Comparison of ENCODE assay signal across 28 mouse cellular contexts in genomic region chr13:23595185-23595584, GRCm38 (mm10). TPM values are rescaled to one million over a fixed set of nuclear protein-coding genes. Genes with fewer than 3 reads are reported as not detected.
DNase-seq lines count a peak whose midpoint lies in the region; ATAC-seq and TF ChIP-seq lines count a peak whose summit lies in the region.
"Had no signal": no experiment of that assay in that cellular context is flagged by ENCODE, and none has a peak within 500 bp of the region (broad histone marks: within the 10 kb centered on the region; RNA-seq: fewer than 3 reads in every experiment).

No protein-coding gene starts in this region.

- no peaks in the 10 kb centered on the region for H3K9me3 ChIP-seq in stomach, embryonic 15.5 days
- no peaks in the 10 kb centered on the region for H3K9me3 ChIP-seq in stomach, postnatal 0 days (ENCODE audit: control insufficient read depth, low read length)
- no peaks in the 10 kb centered on the region for H3K9me3 ChIP-seq in intestine, postnatal 0 days (ENCODE audit: control insufficient read depth)
- H3K9me3 ChIP-seq in liver, embryonic 14.5 days (ENCODE audit: control insufficient read depth, low read length): no peaks in the 10 kb centered on the region
- no peaks in the 10 kb centered on the region for H3K9me3 ChIP-seq in kidney, embryonic 16.5 days (ENCODE audit: low read length)
- H3K9me3 ChIP-seq: embryonic facial prominence, embryonic 12.5 days; forebrain, embryonic 12.5 days had no signal

- ATAC-seq in stomach, embryonic 15.5 days (ENCODE audit: insufficient read depth, low FRiP score, low read depth): no peak
- no peak for ATAC-seq in stomach, postnatal 0 days (ENCODE audit: low FRiP score, low TSS enrichment)
- ATAC-seq in intestine, postnatal 0 days: no peak
- ATAC-seq in liver, embryonic 14.5 days (ENCODE audit: insufficient read depth): peak; percentile 27; the same call in 1 of the 2 replicates
- ATAC-seq in kidney, embryonic 16.5 days (ENCODE audit: low FRiP score, low TSS enrichment): no peak
- ATAC-seq: forebrain, postnatal 0 days; midbrain, embryonic 16.5 days had no signal

- WGBS in stomach, embryonic 15.5 days: 77% methylated on average over 2 of the region's 2 CpGs
- 74% methylated on average over 2 of the region's 2 CpGs for WGBS in stomach, postnatal 0 days
- 43% methylated on average over 2 of the region's 2 CpGs for WGBS in intestine, postnatal 0 days
- WGBS in liver, embryonic 14.5 days (ENCODE audit: insufficient replicate concordance): 14% methylated on average over 2 of the region's 2 CpGs
- 91% methylated on average over 2 of the region's 2 CpGs for WGBS in kidney, embryonic 16.5 days

- no peaks in the 10 kb centered on the region for H3K4me1 ChIP-seq in stomach, embryonic 15.5 days
- no peaks in the 10 kb centered on the region for H3K4me1 ChIP-seq in stomach, postnatal 0 days (replicated peaks; ENCODE audit: control insufficient read depth, insufficient read depth)
- H3K4me1 ChIP-seq in intestine, postnatal 0 days (replicated peaks; ENCODE audit: control insufficient read depth, insufficient read depth, low read length): 0 out of 2 replicates have a peak, but pooled peaks cover 10% of the 10 kb centered on the region
- H3K4me1 ChIP-seq in liver, embryonic 14.5 days (replicated peaks; ENCODE audit: control insufficient read depth in 2 of 2, insufficient read depth in 2 of 2, low read length in 1 of 2): peaks cover 44 to 48% of the 10 kb centered on the region in 2 experiments
- peaks cover 14% of the 10 kb centered on the region for H3K4me1 ChIP-seq in kidney, embryonic 16.5 days (ENCODE audit: insufficient read depth, low read length)
- H3K4me1 ChIP-seq: forebrain, embryonic 12.5 days had no signal

- H3K4me2 ChIP-seq in stomach, embryonic 15.5 days: no peak overlapping the region
- H3K4me2 ChIP-seq in stomach, postnatal 0 days (replicated peaks; ENCODE audit: low read depth): no peak overlapping the region
- H3K4me2 ChIP-seq in intestine, postnatal 0 days (replicated peaks; ENCODE audit: low read depth): no peak overlapping the region
- peak overlapping the region; percentile 63 for H3K4me2 ChIP-seq in liver, embryonic 14.5 days (ENCODE audit: low read depth)
- no peak overlapping the region for H3K4me2 ChIP-seq in kidney, embryonic 16.5 days (replicated peaks; ENCODE audit: low read depth, low read length)
- H3K4me2 ChIP-seq: embryonic facial prominence, embryonic 12.5 days; forebrain, embryonic 12.5 days; heart, embryonic 11.5 days; hindbrain, embryonic 14.5 days; lung, embryonic 14.5 days; midbrain, embryonic 11.5 days had no signal

- H3K27me3 ChIP-seq in stomach, embryonic 15.5 days (replicated peaks): no peaks in the 10 kb centered on the region
- no peaks in the 10 kb centered on the region for H3K27me3 ChIP-seq in stomach, postnatal 0 days (ENCODE audit: control insufficient read depth, insufficient read depth, low read length)
- H3K27me3 ChIP-seq in intestine, postnatal 0 days (replicated peaks; ENCODE audit: control insufficient read depth, insufficient read depth, low read length): no peaks in the 10 kb centered on the region
- H3K27me3 ChIP-seq in liver, embryonic 14.5 days (ENCODE audit: control insufficient read depth, insufficient read depth, low read length): no peaks in the 10 kb centered on the region
- no peaks in the 10 kb centered on the region for H3K27me3 ChIP-seq in kidney, embryonic 16.5 days (ENCODE audit: insufficient read depth, low read length)
- H3K27me3 ChIP-seq: embryonic facial prominence, embryonic 12.5 days; forebrain, embryonic 12.5 days had no signal

- H3K36me3 ChIP-seq in stomach, embryonic 15.5 days: no peaks in the 10 kb centered on the region
- no peaks in the 10 kb centered on the region for H3K36me3 ChIP-seq in stomach, postnatal 0 days (ENCODE audit: control insufficient read depth, insufficient read depth, low read length)
- H3K36me3 ChIP-seq in intestine, postnatal 0 days (ENCODE audit: control insufficient read depth, insufficient read depth): no peaks in the 10 kb centered on the region
- no peaks in the 10 kb centered on the region for H3K36me3 ChIP-seq in liver, embryonic 14.5 days (replicated peaks; ENCODE audit: control insufficient read depth, insufficient read depth, low read depth)
- H3K36me3 ChIP-seq in kidney, embryonic 16.5 days (ENCODE audit: insufficient read depth, low read length): no peaks in the 10 kb centered on the region
- H3K36me3 ChIP-seq: embryonic facial prominence, embryonic 12.5 days; forebrain, embryonic 12.5 days had no signal

- no peak for TF ChIP-seq CTCF in stomach, postnatal 0 days (IDR thresholded peaks at IDR 0.05; ENCODE audit: low read depth)
- TF ChIP-seq CTCF in intestine, postnatal 0 days (IDR thresholded peaks at IDR 0.05; ENCODE audit: low read depth): no peak
- no peak for TF ChIP-seq CTCF in liver, embryonic 14.5 days (IDR thresholded peaks at IDR 0.05; ENCODE audit: low read depth)

- TF ChIP-seq EP300 in stomach, postnatal 0 days (optimal IDR thresholded peaks at IDR 0.05): no peak
- no peak for TF ChIP-seq EP300 in liver, embryonic 14.5 days (IDR thresholded peaks at IDR 0.05; ENCODE audit: low read depth)

- no peak for DNase-seq in stomach, postnatal 0 days (ENCODE audit: low spot score)
- no peak for DNase-seq in liver, embryonic 14.5 days (ENCODE audit: low read depth in 3 of 3, low spot score in 3 of 3)
- no peak for DNase-seq in right cerebral cortex, adult 2 months (ENCODE audit: low spot score in 2 of 2)
- no peak for DNase-seq in spleen, postnatal 10 days (ENCODE audit: low spot score in 2 of 2)
- no peak for DNase-seq in MN1 (ENCODE audit: low spot score)
- DNase-seq: adrenal gland, postnatal 14 days; cerebellum, adult 11-12 months; cerebellum, adult 9-11 months; embryo, embryonic 11 days; forebrain, postnatal 0 days; gastrocnemius, postnatal 14 days; heart, adult 18-20 months; heart, postnatal 4 days; kidney, adult 2 months; kidney, postnatal 10 days; layer of hippocampus, postnatal 36 days; left cerebral cortex, postnatal 4 days; lung, embryonic 14.5 days; thymus, postnatal 25 days had no signal

- 0 out of 2 replicates have a peak overlapping the region, but pooled peaks have one; percentile 4 for H3K27ac ChIP-seq in stomach, embryonic 15.5 days
- no peak overlapping the region for H3K27ac ChIP-seq in stomach, postnatal 0 days (replicated peaks)
- H3K27ac ChIP-seq in intestine, postnatal 0 days (ENCODE audit: low read depth, low read length): peak overlapping the region; percentile 62; the same call in 1 of the 2 replicates
- peak overlapping the region; percentile 97 for H3K27ac ChIP-seq in liver, embryonic 14.5 days
- no peak overlapping the region for H3K27ac ChIP-seq in kidney, embryonic 16.5 days (ENCODE audit: low read length)
- H3K27ac ChIP-seq: embryonic facial prominence, embryonic 12.5 days; forebrain, embryonic 12.5 days; hindbrain, embryonic 14.5 days had no signal

- no peak overlapping the region for H3K4me3 ChIP-seq in stomach, embryonic 15.5 days (replicated peaks)
- H3K4me3 ChIP-seq in stomach, postnatal 0 days (ENCODE audit: low read depth, low read length): no peak overlapping the region
- no peak overlapping the region for H3K4me3 ChIP-seq in intestine, postnatal 0 days (ENCODE audit: low read depth, low read length)
- no peak overlapping the region; a peak in 1 of 4 replicates for H3K4me3 ChIP-seq in liver, embryonic 14.5 days (ENCODE audit: insufficient read depth in 1 of 2, low read depth in 2 of 2, low read length in 2 of 2)
- H3K4me3 ChIP-seq in kidney, embryonic 16.5 days (ENCODE audit: low read length): no peak overlapping the region
- H3K4me3 ChIP-seq: embryonic facial prominence, embryonic 12.5 days; forebrain, embryonic 12.5 days had no signal

- H3K9ac ChIP-seq in stomach, embryonic 15.5 days: no peak overlapping the region
- no peak overlapping the region for H3K9ac ChIP-seq in stomach, postnatal 0 days (ENCODE audit: low read length)
- 0 out of 2 replicates have a peak overlapping the region, but pooled peaks have one; percentile 7 for H3K9ac ChIP-seq in intestine, postnatal 0 days (ENCODE audit: low read depth, low read length)
- H3K9ac ChIP-seq in liver, embryonic 14.5 days (replicated peaks): peak overlapping the region; percentile 76
- no peak overlapping the region for H3K9ac ChIP-seq in kidney, embryonic 16.5 days (replicated peaks; ENCODE audit: low read length)
- H3K9ac ChIP-seq: embryonic facial prominence, embryonic 12.5 days; forebrain, embryonic 12.5 days; forebrain, postnatal 0 days; hindbrain, embryonic 14.5 days; lung, embryonic 14.5 days had no signal

RNA-seq across cellular contexts. Expression of gene Hist1h4d, which starts 13.8 kb away (rescaled TPM):
- 117 and 130 TPM in 2 replicates for polyA plus RNA-seq in stomach, embryonic 15.5 days (2015; fragmentation: Nextera tagmentation; extraction: Ambion mirVana)
- 32.0 and 48.7 TPM in 2 replicates for polyA plus RNA-seq in stomach, postnatal 0 days (2015; fragmentation: Nextera tagmentation; extraction: Ambion mirVana)
- polyA plus RNA-seq in intestine, postnatal 0 days (2015; fragmentation: Nextera tagmentation; extraction: Ambion mirVana): 34.7 and 35.3 TPM in 2 replicates
- 8.6 and 12.8 TPM in 2 replicates for polyA plus RNA-seq in liver, embryonic 14.5 days (2012; rRNA removed)
- polyA plus RNA-seq in liver, embryonic 14.5 days (2014; fragmentation: Nextera tagmentation; extraction: Ambion mirVana): 152 and 155 TPM in 2 replicates
- polyA plus RNA-seq in kidney, embryonic 16.5 days (2015; fragmentation: Nextera tagmentation; extraction: Ambion mirVana): 102 TPM in 2 replicates

RNA-seq across cellular contexts. Expression of gene Hist1h3d, which starts 19.6 kb away (rescaled TPM):
- polyA plus RNA-seq in stomach, embryonic 15.5 days (2015; fragmentation: Nextera tagmentation; extraction: Ambion mirVana): 5.7 and 7.9 TPM in 2 replicates
- 1.7 and 4.2 TPM in 2 replicates for polyA plus RNA-seq in stomach, postnatal 0 days (2015; fragmentation: Nextera tagmentation; extraction: Ambion mirVana)
- 1.6 and 2.3 TPM in 2 replicates for polyA plus RNA-seq in intestine, postnatal 0 days (2015; fragmentation: Nextera tagmentation; extraction: Ambion mirVana)
- polyA plus RNA-seq in liver, embryonic 14.5 days (2012; rRNA removed): 20.4 and 27.3 TPM in 2 replicates
- polyA plus RNA-seq in liver, embryonic 14.5 days (2014; fragmentation: Nextera tagmentation; extraction: Ambion mirVana): 7.1 and 7.2 TPM in 2 replicates
- polyA plus RNA-seq in kidney, embryonic 16.5 days (2015; fragmentation: Nextera tagmentation; extraction: Ambion mirVana): 6.1 and 6.6 TPM in 2 replicates

RNA-seq across cellular contexts. Expression of gene Hist1h2ad, which starts 21.0 kb away (rescaled TPM):
- polyA plus RNA-seq in stomach, embryonic 15.5 days (2015; fragmentation: Nextera tagmentation; extraction: Ambion mirVana): 2.4 and 3.4 TPM in 2 replicates
- polyA plus RNA-seq in stomach, postnatal 0 days (2015; fragmentation: Nextera tagmentation; extraction: Ambion mirVana): 0.67 and 0.79 TPM in 2 replicates
- polyA plus RNA-seq in intestine, postnatal 0 days (2015; fragmentation: Nextera tagmentation; extraction: Ambion mirVana): 0.97 and 1.3 TPM in 2 replicates
- 10.4 and 25.5 TPM in 2 replicates for polyA plus RNA-seq in liver, embryonic 14.5 days (2012; rRNA removed)
- polyA plus RNA-seq in liver, embryonic 14.5 days (2014; fragmentation: Nextera tagmentation; extraction: Ambion mirVana): 4.7 and 5.1 TPM in 2 replicates
- polyA plus RNA-seq in kidney, embryonic 16.5 days (2015; fragmentation: Nextera tagmentation; extraction: Ambion mirVana): 2.5 and 3.0 TPM in 2 replicates
- polyA plus RNA-seq: forebrain, postnatal 0 days; hindbrain, embryonic 14.5 days; kidney, adult 2 months; midbrain, embryonic 16.5 days had no signal

RNA-seq across cellular contexts. Expression of gene Hist1h2bf, which starts 21.2 kb away (rescaled TPM):
- 3.5 and 3.8 TPM in 2 replicates for polyA plus RNA-seq in stomach, embryonic 15.5 days (2015; fragmentation: Nextera tagmentation; extraction: Ambion mirVana)
- 1.1 and 3.2 TPM in 2 replicates for polyA plus RNA-seq in stomach, postnatal 0 days (2015; fragmentation: Nextera tagmentation; extraction: Ambion mirVana)
- 0.64 and 1.3 TPM in 2 replicates for polyA plus RNA-seq in intestine, postnatal 0 days (2015; fragmentation: Nextera tagmentation; extraction: Ambion mirVana)
- polyA plus RNA-seq in liver, embryonic 14.5 days (2012; rRNA removed): 15.9 and 35.2 TPM in 2 replicates
- 3.4 and 4.4 TPM in 2 replicates for polyA plus RNA-seq in liver, embryonic 14.5 days (2014; fragmentation: Nextera tagmentation; extraction: Ambion mirVana)
- polyA plus RNA-seq in kidney, embryonic 16.5 days (2015; fragmentation: Nextera tagmentation; extraction: Ambion mirVana): 4.3 and 4.4 TPM in 2 replicates
- polyA plus RNA-seq: forebrain, postnatal 0 days; midbrain, embryonic 16.5 days had no signal

RNA-seq across cellular contexts. Expression of gene Hist1h2bg, which starts 24.0 kb away (rescaled TPM):
- 11.7 and 17.0 TPM in 2 replicates for polyA plus RNA-seq in stomach, embryonic 15.5 days (2015; fragmentation: Nextera tagmentation; extraction: Ambion mirVana)
- polyA plus RNA-seq in stomach, postnatal 0 days (2015; fragmentation: Nextera tagmentation; extraction: Ambion mirVana): 4.9 and 10.5 TPM in 2 replicates
- 3.1 and 4.4 TPM in 2 replicates for polyA plus RNA-seq in intestine, postnatal 0 days (2015; fragmentation: Nextera tagmentation; extraction: Ambion mirVana)
- polyA plus RNA-seq in liver, embryonic 14.5 days (2012; rRNA removed): 42.1 and 55.9 TPM in 2 replicates
- 6.9 and 10.2 TPM in 2 replicates for polyA plus RNA-seq in liver, embryonic 14.5 days (2014; fragmentation: Nextera tagmentation; extraction: Ambion mirVana)
- 8.5 and 9.1 TPM in 2 replicates for polyA plus RNA-seq in kidney, embryonic 16.5 days (2015; fragmentation: Nextera tagmentation; extraction: Ambion mirVana)

Comparison
In these comparisons a context has a peak if more than half of its experiments do, and no peak if none do; other contexts are left out.
1. H3K27ac ChIP-seq: peak in stomach, embryonic 15.5 days (single experiment), intestine, postnatal 0 days (single experiment) and liver, embryonic 14.5 days (single experiment); none in stomach, postnatal 0 days (single experiment) and kidney, embryonic 16.5 days (single experiment).
2. H3K9ac ChIP-seq: peak in intestine, postnatal 0 days (single experiment) and liver, embryonic 14.5 days (single experiment); none in stomach, embryonic 15.5 days (single experiment), stomach, postnatal 0 days (single experiment) and kidney, embryonic 16.5 days (single experiment).